Mouse (Mus musculus): ENCODE measurements around the gene Hnf4a.

- TF ChIP-seq CTCF (conservative IDR thresholded peaks at IDR 0.05; ENCODE audit: insufficient read depth, insufficient read length, low read depth, low read length) = peak; percentile 98; the same call in 1 of the 2 replicates
- peak; percentile 52 for TF ChIP-seq POLR2A (IDR thresholded peaks at IDR 0.05; ENCODE audit: low read depth, low read length)
These were observed 34.1 kb upstream of the Hnf4a start, which contains the start of gene Fitm2 for GRCm38 (mm10) chr2:163472466-163472851.

Data from kidney, adult 2 months (tissue).